Mouse (Mus musculus) liver, embryonic 14.5 days (tissue): ENCODE results near the gene Pi4kb.

Experiments
- CTCF ChIP-seq: IDR thresholded peaks from 2 replicates; pipeline ENCODE4 v1.5.1; 2016; ENCODE audit warnings: antibody characterized with exemption, low read depth, control low read depth
- EP300 ChIP-seq: IDR thresholded peaks from 2 replicates; pipeline ENCODE4 v1.6.1; 2016; ENCODE audit warnings: antibody characterized with exemption, low read depth

DNA sequence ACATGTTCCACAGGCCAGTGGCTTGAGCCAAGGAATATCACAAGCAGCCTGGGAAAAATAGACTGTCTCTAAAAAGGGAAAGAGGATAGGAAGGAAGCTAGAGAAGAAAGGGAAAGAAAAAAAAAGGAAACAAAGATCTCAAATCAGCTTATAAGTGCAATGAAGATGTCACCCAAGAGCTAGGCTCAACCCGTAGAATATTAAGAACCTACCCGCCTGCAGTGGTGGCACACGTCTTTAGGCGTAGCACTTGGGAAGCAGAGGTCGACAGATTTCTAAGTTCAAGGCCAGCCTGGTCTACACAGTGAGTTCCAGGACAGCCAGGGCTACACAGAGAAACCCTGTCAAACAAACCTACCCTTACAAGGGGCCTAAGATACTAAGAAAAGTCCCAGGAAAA lies 911 bp upstream of the Pi4kb start:
- TF ChIP-seq CTCF (no peak), EP300 (no peak)
